Mouse (Mus musculus): ENCODE data around the gene Rufy3. TPM values are rescaled to one million over a fixed set of nuclear protein-coding genes. Genes with fewer than 3 reads are reported as not detected.
A peak's percentile ranks its signal among the peaks of the same experiment; 100 is the strongest.
"Not testable (repeated sequence)": the region's sequence is repeated elsewhere in the genome, so short reads cannot be mapped to it uniquely, and the experiment has no call there.

Rufy3 gene
- total RNA-seq (2018; cell fraction: chromatin; rRNA removed), result 1,000 to 10,000 TPM in 1 of 26 experiments, 100 to 1,000 TPM in 25; 549 to 1,041 (median 725) TPM
- 100 to 1,000 TPM in 8 of 26 experiments, 10 to 100 TPM in 18; 70.3 to 133 (median 93.9) TPM for total RNA-seq (2018; cell fraction: cytosol; rRNA removed)
- total RNA-seq (2018; cell fraction: nucleus; rRNA removed), result 100 to 1,000 TPM; 234 to 970 (median 400) TPM
- 44.6 to 92.2 TPM (median 86.4 TPM) in 3 replicates for polyA plus RNA-seq (2018)

- peak within 1 kb of the TSS; percentile 72 for H3K4me3 ChIP-seq (ENCODE audit: inconsistent target)
- WGBS (ENCODE audit: missing documents), result 1% methylated on average over 46 of the region's 71 CpGs
- peaks cover 40% of the 10 kb centered on the region for H3K79me2 ChIP-seq (ENCODE audit: inconsistent target)
- H3K36me3 ChIP-seq (ENCODE audit: inconsistent target), result peaks cover 5% of the 10 kb centered on the region; the same call in 1 of the 2 replicates
- H3K27ac ChIP-seq, result peak within 1 kb of the TSS; percentile 80
These were observed at the start of gene Rufy3 for GRCm38 (mm10) chr5:88564501-88565147. Rufy3 (plus strand) TSS chr5:88565040.

GRCm38 (mm10) chr5:88519232-88519631 lies 45.6 kb upstream of the Rufy3 start:
- WGBS (ENCODE audit: missing documents), result 4% methylated on average over 2 of the region's 2 CpGs
- no peak overlapping the region for H3K27ac ChIP-seq
- H3K79me2 ChIP-seq (ENCODE audit: inconsistent target), result no peaks in the 10 kb centered on the region
- H3K36me3 ChIP-seq (ENCODE audit: inconsistent target), result no peaks in the 10 kb centered on the region
- no peak overlapping the region for H3K4me3 ChIP-seq (ENCODE audit: inconsistent target)

DNA sequence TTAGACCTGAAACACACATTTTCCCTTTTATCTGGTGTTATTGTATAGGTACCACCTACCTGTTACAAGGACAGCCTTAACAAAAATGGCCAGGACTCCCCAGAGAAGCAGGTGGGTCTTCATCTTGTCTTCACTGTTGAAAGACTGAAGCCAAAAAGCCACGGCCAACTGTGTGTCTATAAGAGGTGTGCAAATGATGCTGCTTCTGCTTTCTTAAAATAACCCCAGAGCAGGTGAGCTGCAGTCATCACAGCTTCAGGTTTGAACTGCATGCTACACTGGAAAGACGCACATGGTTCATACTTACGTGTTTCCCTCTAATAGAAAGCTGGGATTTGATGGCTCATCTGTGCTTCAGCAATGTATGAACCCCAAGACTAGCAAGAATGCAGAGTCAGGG lies 37.2 kb upstream of the Rufy3 start, which contains the start of gene Jchain:
Gene Jchain (minus strand): TSS at position 235 of the 400 bp plus-strand sequence.
- H3K79me2 ChIP-seq (ENCODE audit: inconsistent target), result no peaks in the 10 kb centered on the region
- WGBS (ENCODE audit: missing documents), result 81% methylated on average over 3 of the region's 3 CpGs
- no peak within 1 kb of the TSS for H3K27ac ChIP-seq
- H3K4me3 ChIP-seq (ENCODE audit: inconsistent target), result no peak within 1 kb of the TSS
- no peaks in the 10 kb centered on the region for H3K36me3 ChIP-seq (ENCODE audit: inconsistent target)

- H3K79me2 ChIP-seq (ENCODE audit: inconsistent target), result no peaks in the 10 kb centered on the region
- H3K36me3 ChIP-seq (ENCODE audit: inconsistent target), result no peaks in the 10 kb centered on the region
- 71% methylated on average over 1 of the region's 1 CpGs for WGBS (ENCODE audit: missing documents)
- H3K4me3 ChIP-seq (ENCODE audit: inconsistent target), result no peak overlapping the region
- H3K27ac ChIP-seq, result no peak overlapping the region
These were observed 33.9 kb upstream of the Rufy3 start for GRCm38 (mm10) chr5:88530908-88531307.

DNA sequence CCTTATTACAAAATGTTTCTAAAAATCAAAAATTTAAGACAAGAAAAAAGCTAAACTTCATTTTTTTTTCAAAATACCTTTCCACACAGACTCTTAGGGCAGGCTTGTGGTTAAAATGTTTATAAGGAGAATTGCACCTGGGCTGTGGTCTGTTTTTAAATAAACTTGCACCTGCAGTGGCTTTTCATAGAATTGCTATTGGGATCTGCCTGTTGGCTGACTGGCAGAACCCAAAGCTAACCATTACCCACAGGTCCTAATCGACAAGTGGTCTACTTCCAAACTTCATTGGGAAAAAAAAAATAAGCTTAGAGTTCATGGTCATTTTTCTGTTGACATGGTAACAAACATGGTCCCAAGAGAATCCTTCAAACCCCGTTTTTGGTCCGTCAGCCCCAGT lies 30.1 kb upstream of the Rufy3 start:
- WGBS (ENCODE audit: missing documents), result 78% methylated on average over 3 of the region's 3 CpGs
- Histone ChIP-seq H3K36me3 (ENCODE audit: inconsistent target) (no peaks in the 10 kb centered on the region), H3K4me3 (ENCODE audit: inconsistent target) (no peak overlapping the region), H3K27ac (no peak overlapping the region), H3K79me2 (ENCODE audit: inconsistent target) (no peaks in the 10 kb centered on the region)

- H3K4me3 ChIP-seq (ENCODE audit: inconsistent target), result no peak overlapping the region
- H3K36me3 ChIP-seq (ENCODE audit: inconsistent target), result no peaks in the 10 kb centered on the region
- no peak overlapping the region for H3K27ac ChIP-seq
- no peaks in the 10 kb centered on the region for H3K79me2 ChIP-seq (ENCODE audit: inconsistent target)
These were observed 24.0 kb upstream of the Rufy3 start for GRCm38 (mm10) chr5:88540845-88541244.

DNA sequence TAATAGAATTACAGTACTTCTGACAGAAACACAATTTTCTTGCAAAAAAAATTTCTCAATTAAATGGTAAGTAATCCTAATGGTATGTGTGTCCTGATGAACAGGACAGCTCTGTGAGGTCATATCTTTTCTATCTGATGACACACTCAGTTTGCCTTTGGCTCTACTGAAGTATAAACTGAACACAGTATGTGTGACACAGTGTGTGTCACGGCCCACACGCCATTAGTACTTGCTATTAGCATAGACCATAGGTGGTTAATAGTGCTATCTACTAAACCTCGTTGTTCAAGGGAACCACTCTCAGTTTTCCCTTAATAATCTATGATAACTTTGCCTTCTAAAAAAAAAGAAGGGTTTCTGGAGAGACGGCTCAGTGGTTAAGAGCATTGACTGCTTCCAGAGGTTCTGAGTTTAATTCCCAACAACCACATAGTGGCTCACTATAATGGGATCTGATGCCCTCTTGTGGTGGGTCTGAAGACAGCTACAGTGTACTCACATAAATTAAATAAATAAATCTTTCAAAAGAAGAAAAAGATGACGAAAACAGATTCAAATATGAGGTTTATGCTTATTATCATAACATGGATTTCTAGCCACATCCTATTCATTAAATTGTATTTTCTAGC lies 22.1 kb upstream of the Rufy3 start:
- H3K27ac ChIP-seq, result no peak overlapping the region
- H3K4me3 ChIP-seq (ENCODE audit: inconsistent target), result no peak overlapping the region
- H3K36me3 ChIP-seq (ENCODE audit: inconsistent target), result no peaks in the 10 kb centered on the region
- no peaks in the 10 kb centered on the region for H3K79me2 ChIP-seq (ENCODE audit: inconsistent target)
- 63% methylated on average over 5 of the region's 5 CpGs for WGBS (ENCODE audit: missing documents)

DNA sequence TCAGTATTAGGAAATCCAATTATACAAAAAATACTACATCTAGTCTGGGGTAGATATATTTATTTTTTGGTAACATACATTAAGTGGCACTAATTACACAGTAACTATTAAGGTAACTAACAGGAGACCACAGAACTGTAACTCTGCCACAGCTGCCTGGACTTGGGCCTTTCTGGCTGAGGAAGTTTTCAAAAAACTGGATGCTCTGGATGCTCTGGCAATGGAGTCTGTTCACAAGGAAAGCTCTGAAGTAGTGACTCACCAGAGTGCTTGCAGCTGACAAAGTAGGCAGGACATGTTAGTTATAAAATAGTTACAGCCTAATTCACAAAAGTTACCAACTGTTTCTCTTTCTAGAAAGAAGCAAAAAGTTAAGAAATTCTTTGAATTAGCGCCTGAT lies 20.4 kb upstream of the Rufy3 start:
- 91% methylated on average over 1 of the region's 1 CpGs for WGBS (ENCODE audit: missing documents)
- not testable (repeated sequence) for H3K79me2 ChIP-seq (ENCODE audit: inconsistent target); H3K4me3 ChIP-seq (ENCODE audit: inconsistent target); H3K36me3 ChIP-seq (ENCODE audit: inconsistent target); H3K27ac ChIP-seq

DNA sequence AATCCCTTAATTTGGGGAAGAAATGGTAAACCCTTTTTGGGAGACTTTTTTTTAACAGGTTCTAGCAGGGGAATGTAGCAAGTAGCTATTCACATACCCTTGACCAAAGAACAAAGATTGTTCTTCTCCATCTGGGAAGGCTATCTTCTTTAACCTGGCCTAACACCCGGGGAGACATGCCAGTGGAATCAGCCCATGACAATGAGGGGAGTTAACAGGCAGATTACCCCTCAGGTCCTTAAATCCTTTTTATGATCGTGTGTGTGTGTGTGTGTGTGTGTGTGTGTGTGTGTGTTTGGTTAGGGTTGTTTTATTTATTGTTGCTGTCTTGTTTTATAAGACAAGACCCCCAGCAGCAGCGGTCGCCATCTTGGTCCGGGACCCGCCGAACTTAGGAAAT lies 19.3 kb upstream of the Rufy3 start:
- Histone ChIP-seq H3K79me2 (ENCODE audit: inconsistent target) (no peaks in the 10 kb centered on the region), H3K36me3 (ENCODE audit: inconsistent target) (no peaks in the 10 kb centered on the region), H3K27ac (no peak overlapping the region), H3K4me3 (ENCODE audit: inconsistent target) (no peak overlapping the region)
- WGBS (ENCODE audit: missing documents), result 95% methylated on average over 2 of the region's 7 CpGs

GRCm38 (mm10) chr5:88553271-88554085 lies 11.4 kb upstream of the Rufy3 start:
- Histone ChIP-seq H3K79me2 (ENCODE audit: inconsistent target) (peaks cover 38% of the 10 kb centered on the region), H3K27ac (peak overlapping the region; percentile 99), H3K4me3 (ENCODE audit: inconsistent target) (peak overlapping the region; percentile 76), H3K36me3 (ENCODE audit: inconsistent target) (no peaks in the 10 kb centered on the region)
- 0% methylated on average over 25 of the region's 29 CpGs for WGBS (ENCODE audit: missing documents)

GRCm38 (mm10) chr5:88554086-88554886 lies 10.6 kb upstream of the Rufy3 start, which contains the start of gene Utp3:
Utp3 (plus strand) TSS chr5:88554462.
- peak within 1 kb of the TSS; percentile 94 for H3K4me3 ChIP-seq (ENCODE audit: inconsistent target)
- 1% methylated on average over 62 of the region's 76 CpGs for WGBS (ENCODE audit: missing documents)
- H3K36me3 ChIP-seq (ENCODE audit: inconsistent target), result no peaks in the 10 kb centered on the region
- peaks cover 38% of the 10 kb centered on the region for H3K79me2 ChIP-seq (ENCODE audit: inconsistent target)
- peak within 1 kb of the TSS; percentile 99 for H3K27ac ChIP-seq

DNA sequence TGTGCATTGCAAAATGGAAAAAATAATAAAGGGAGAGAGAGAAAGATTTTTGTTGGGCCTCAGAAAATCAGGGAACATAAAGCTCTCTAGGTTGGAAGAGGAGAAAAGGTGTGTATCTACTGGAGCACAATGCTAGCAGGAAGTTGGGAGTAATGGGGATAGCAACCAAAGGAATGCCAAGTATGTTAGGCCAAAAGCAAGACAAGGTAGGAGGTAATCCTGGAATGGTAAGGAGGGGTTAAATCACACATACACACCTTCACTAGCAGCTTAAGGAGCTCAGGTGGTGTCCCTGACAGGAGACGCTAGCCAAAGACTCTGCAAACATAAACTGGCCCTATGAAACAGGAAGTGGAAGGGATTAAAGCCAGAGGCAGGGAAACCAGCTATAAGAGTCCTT lies 5.8 kb upstream of the Rufy3 start:
- Histone ChIP-seq H3K4me3 (ENCODE audit: inconsistent target) (no peak overlapping the region), H3K36me3 (ENCODE audit: inconsistent target) (no peaks in the 10 kb centered on the region), H3K27ac (no peak overlapping the region), H3K79me2 (ENCODE audit: inconsistent target) (peaks cover 38% of the 10 kb centered on the region)
- WGBS (ENCODE audit: missing documents), result 70% methylated on average over 1 of the region's 1 CpGs

DNA sequence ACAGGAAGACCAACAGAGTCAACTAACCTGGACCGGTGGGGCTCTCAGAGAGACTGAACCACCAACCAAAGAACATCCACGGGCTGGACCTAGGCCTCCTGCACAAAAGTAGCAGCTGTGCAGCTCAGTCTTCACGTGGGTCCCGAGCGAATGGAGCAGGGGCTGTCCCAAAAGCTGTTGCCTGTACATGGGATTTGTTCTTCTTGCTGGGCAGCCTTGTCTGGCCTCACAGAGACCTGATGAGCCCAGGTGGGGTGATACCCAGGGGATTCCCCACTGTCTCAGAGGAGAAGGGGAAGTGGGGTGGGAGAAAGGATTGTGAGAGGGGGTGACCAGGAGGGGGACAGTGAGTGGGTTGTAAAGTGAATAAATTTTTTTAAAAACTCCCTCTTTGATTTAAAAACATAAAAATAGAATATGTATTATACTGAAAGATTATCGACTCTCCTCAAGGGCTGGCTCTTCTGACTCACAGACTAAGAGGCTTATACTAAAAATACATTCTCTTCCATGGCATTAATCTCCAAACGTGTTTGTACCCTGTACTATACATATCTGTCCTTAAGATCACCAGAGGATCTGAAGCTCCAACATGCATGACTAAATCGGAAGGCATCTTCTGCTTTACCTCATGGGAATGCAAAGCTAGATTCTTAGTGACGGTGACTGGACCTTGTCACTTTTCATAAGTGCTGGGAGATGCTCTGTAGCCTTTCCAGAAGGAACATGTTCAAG lies 3.6 kb upstream of the Rufy3 start:
- H3K27ac ChIP-seq, result no peak overlapping the region
- peaks cover 25% of the 10 kb centered on the region for H3K79me2 ChIP-seq (ENCODE audit: inconsistent target)
- no peaks in the 10 kb centered on the region for H3K36me3 ChIP-seq (ENCODE audit: inconsistent target)
- 86% methylated on average over 9 of the region's 9 CpGs for WGBS (ENCODE audit: missing documents)
- no peak overlapping the region for H3K4me3 ChIP-seq (ENCODE audit: inconsistent target)
